32 mouse cellular contexts compared by ENCODE assay signal in genomic region chr12:33335410-33335809, GRCm38 (mm10). TPM values are rescaled to one million over a fixed set of nuclear protein-coding genes. Genes with fewer than 3 reads are reported as not detected.
A peak's percentile ranks its signal among the peaks of the same experiment; 100 is the strongest.
DNase-seq lines count a peak whose midpoint lies in the region; ATAC-seq and TF ChIP-seq lines count a peak whose summit lies in the region.
"Had no signal": no experiment of that assay in that cellular context is flagged by ENCODE, and none has a peak within 500 bp of the region (broad histone marks: within the 10 kb centered on the region; RNA-seq: fewer than 3 reads in every experiment).

No protein-coding gene starts in this region.

- intact Hi-C loops in heart, postnatal 10 days (cut with DNase I): no loop called here

- no peaks in the 10 kb centered on the region for H3K36me3 ChIP-seq in heart, embryonic 12.5 days
- peaks cover 66% of the 10 kb centered on the region for H3K36me3 ChIP-seq in liver, embryonic 15.5 days (replicated peaks)
- no peaks in the 10 kb centered on the region for H3K36me3 ChIP-seq in lung, postnatal 0 days (ENCODE audit: insufficient read depth, low read length)
- H3K36me3 ChIP-seq: embryonic facial prominence, embryonic 12.5 days; heart, embryonic 15.5 days; limb, embryonic 15.5 days; midbrain, embryonic 12.5 days; neural tube, embryonic 15.5 days had no signal

- no peak for TF ChIP-seq EP300 in lung, postnatal 0 days (IDR thresholded peaks at IDR 0.05)

- DNase-seq in heart, postnatal 10 days: no peak
- no peak for DNase-seq in urinary bladder, postnatal 4 days (ENCODE audit: low spot score in 2 of 2)
- no peak for DNase-seq in lung, postnatal 0 days (ENCODE audit: low spot score)
- no peak for DNase-seq in cerebellum, adult 18-20 months
- DNase-seq: adrenal gland, postnatal 10 days; cerebellum, postnatal 10 days; forebrain, postnatal 0 days; gastrocnemius, postnatal 14 days; heart, adult 2 months; heart, postnatal 4 days; kidney, adult 18-20 months; kidney, postnatal 4 days; left cerebral cortex, postnatal 4 days; right cerebral cortex, adult 18-20 months; right cerebral cortex, postnatal 4 days; thymus, adult 18-20 months; thymus, postnatal 4 days had no signal

- no peaks in the 10 kb centered on the region for H3K9me3 ChIP-seq in heart, embryonic 12.5 days (replicated peaks)
- H3K9me3 ChIP-seq in liver, embryonic 15.5 days (replicated peaks): no peaks in the 10 kb centered on the region
- H3K9me3 ChIP-seq in lung, postnatal 0 days (ENCODE audit: low read length): no peaks in the 10 kb centered on the region
- H3K9me3 ChIP-seq: embryonic facial prominence, embryonic 12.5 days; G1E; heart, embryonic 15.5 days; limb, embryonic 15.5 days; midbrain, embryonic 12.5 days; neural tube, embryonic 15.5 days had no signal

- no peak for TF ChIP-seq CTCF in lung, postnatal 0 days (IDR thresholded peaks at IDR 0.05)

- no peak overlapping the region for H3K9ac ChIP-seq in heart, embryonic 12.5 days
- peak overlapping the region; percentile 20; the same call in 1 of the 2 replicates for H3K9ac ChIP-seq in liver, embryonic 15.5 days
- no peak overlapping the region for H3K9ac ChIP-seq in lung, postnatal 0 days (replicated peaks; ENCODE audit: low read depth)
- H3K9ac ChIP-seq: embryonic facial prominence, embryonic 12.5 days; forebrain, postnatal 0 days; heart, embryonic 15.5 days; hindbrain, embryonic 14.5 days; limb, embryonic 15.5 days; midbrain, embryonic 12.5 days; neural tube, embryonic 15.5 days had no signal

- peaks cover 20% of the 10 kb centered on the region for H3K27me3 ChIP-seq in heart, embryonic 12.5 days (replicated peaks)
- no peaks in the 10 kb centered on the region for H3K27me3 ChIP-seq in liver, embryonic 15.5 days
- no peaks in the 10 kb centered on the region for H3K27me3 ChIP-seq in lung, postnatal 0 days (replicated peaks; ENCODE audit: insufficient read depth, low read length)
- H3K27me3 ChIP-seq: CH12.LX; embryonic facial prominence, embryonic 12.5 days; neural tube, embryonic 15.5 days had no signal

- peaks cover 31% of the 10 kb centered on the region for H3K4me1 ChIP-seq in heart, embryonic 12.5 days (replicated peaks)
- peaks cover 45% of the 10 kb centered on the region for H3K4me1 ChIP-seq in liver, embryonic 15.5 days (replicated peaks)
- no peaks in the 10 kb centered on the region for H3K4me1 ChIP-seq in lung, postnatal 0 days (ENCODE audit: insufficient read depth, low read depth, low read length)

- H3K4me2 ChIP-seq in heart, embryonic 12.5 days: no peak overlapping the region
- peak overlapping the region; percentile 50 for H3K4me2 ChIP-seq in liver, embryonic 15.5 days
- no peak overlapping the region for H3K4me2 ChIP-seq in lung, postnatal 0 days (replicated peaks; ENCODE audit: low read depth, low read length)
- H3K4me2 ChIP-seq: embryonic facial prominence, embryonic 12.5 days; heart, embryonic 15.5 days; hindbrain, embryonic 14.5 days; limb, embryonic 15.5 days; midbrain, embryonic 12.5 days; neural tube, embryonic 15.5 days had no signal

- ATAC-seq in heart, embryonic 12.5 days (ENCODE audit: insufficient number of reproducible peaks, low FRiP score): peak; percentile 40; the same call in 1 of the 2 replicates
- peak; percentile 67 for ATAC-seq in erythroid progenitor cell, adult 5-6 weeks (replicated peaks; ENCODE audit: low FRiP score, poor library complexity, severe bottlenecking)
- ATAC-seq in liver, embryonic 15.5 days (ENCODE audit: insufficient read depth): peak; percentile 81
- ATAC-seq in lung, postnatal 0 days: no peak
- ATAC-seq: activated CD4-positive, CD25-positive, alpha-beta regulatory T cell, adult 4 months; forebrain, postnatal 0 days; inflammation-experienced regulatory T-cells, adult 6 months had no signal

- WGBS in heart, embryonic 12.5 days: 55% methylated on average over 4 of the region's 4 CpGs
- WGBS in liver, embryonic 15.5 days (ENCODE audit: insufficient replicate concordance): 36% methylated on average over 4 of the region's 4 CpGs
- WGBS in lung, postnatal 0 days: 58% methylated on average over 4 of the region's 4 CpGs

- H3K27ac ChIP-seq in heart, embryonic 12.5 days (ENCODE audit: poor library complexity, severe bottlenecking): no peak overlapping the region
- H3K27ac ChIP-seq in liver, embryonic 15.5 days (replicated peaks): peak overlapping the region; percentile 70
- H3K27ac ChIP-seq in lung, postnatal 0 days (ENCODE audit: low read length): no peak overlapping the region
- H3K27ac ChIP-seq: embryonic facial prominence, embryonic 12.5 days; heart, adult 2 months; heart, embryonic 15.5 days; hindbrain, embryonic 14.5 days; limb, embryonic 15.5 days; macrophage; midbrain, embryonic 12.5 days; neural tube, embryonic 15.5 days had no signal

- H3K4me3 ChIP-seq in heart, embryonic 12.5 days: no peak overlapping the region
- H3K4me3 ChIP-seq in liver, embryonic 15.5 days (replicated peaks): no peak overlapping the region
- H3K4me3 ChIP-seq in lung, postnatal 0 days (ENCODE audit: low read depth, low read length): no peak overlapping the region
- H3K4me3 ChIP-seq: embryonic facial prominence, embryonic 12.5 days; heart, adult 2 months; heart, embryonic 15.5 days; limb, embryonic 15.5 days; midbrain, embryonic 12.5 days; neural tube, embryonic 15.5 days had no signal

RNA-seq across cellular contexts. Expression of gene Efcab10, which starts 59.2 kb away (rescaled TPM):
- polyA plus RNA-seq in heart, embryonic 12.5 days (2016; fragmentation: Nextera tagmentation; extraction: Ambion mirVana): not detected in 2 replicates
- not detected for total RNA-seq in heart, postnatal 10 days (2021)
- total RNA-seq in erythroid progenitor cell, adult 5-6 weeks (2015; ENCODE audit: low replicate concordance): not detected in 2 replicates
- total RNA-seq in erythroid progenitor cell, adult 5-6 weeks (2017; ENCODE audit: low replicate concordance): not detected in 2 replicates
- not detected in 2 replicates for polyA plus RNA-seq in liver, embryonic 15.5 days (2015; fragmentation: Nextera tagmentation; extraction: Ambion mirVana)
- polyA plus RNA-seq in lung, postnatal 0 days (2015; fragmentation: Nextera tagmentation; extraction: Ambion mirVana): 17.0 and 17.7 TPM in 2 replicates
- total RNA-seq: CH12.LX; G1E; gastrocnemius, postnatal 14 days; heart, adult 2 months; heart, postnatal 4 days had no signal
- polyA plus RNA-seq: activated CD4-positive, CD25-positive, alpha-beta regulatory T cell, adult 4 months; erythroblast, embryonic 14.5 days; G1E; inflammation-experienced regulatory T-cells, adult 6 months; limb, embryonic 15.5 days; macrophage had no signal

Comparison
In these comparisons a context has a peak if more than half of its experiments do, and no peak if none do; other contexts are left out.
1. RNA of gene Efcab10, which starts 59.2 kb away (polyA plus RNA-seq): 17.0 to 17.7 TPM in lung, postnatal 0 days; not detected in heart, embryonic 12.5 days and not detected in liver, embryonic 15.5 days; every median in the first group is over 10 times any median in the second.